Mouse (Mus musculus): ENCODE measurements around the gene Ubac2. TPM values are rescaled to one million over a fixed set of nuclear protein-coding genes. Genes with fewer than 3 reads are reported as not detected.

Gene Ubac2
- total and polyA plus RNA-seq, 3 experiments: 25.0 to 50.8 (median 37.2) TPM

GRCm38 (mm10) chr14:122011768-122012167, 133.3 kb downstream of the Ubac2 start:
- ATAC-seq (ENCODE audit: extremely low read depth, insufficient number of reproducible peaks, low FRiP score, poor library complexity, severe bottlenecking) (no peak), DNase-seq (ENCODE audit: low spot score) (no peak)
- Histone ChIP-seq H3K27me3 (ENCODE audit: insufficient read depth, low read length) (no peaks in the 10 kb centered on the region), H3K9me3 (replicated peaks) (no peaks in the 10 kb centered on the region), H3K4me1 (ENCODE audit: insufficient read depth, low read depth, low read length) (peaks cover 31% of the 10 kb centered on the region), H3K4me3 (ENCODE audit: low read depth, low read length) (no peak overlapping the region), H3K36me3 (replicated peaks) (peaks cover 76% of the 10 kb centered on the region)
- TF ChIP-seq TAL1 (conservative IDR thresholded peaks at IDR 0.05; ENCODE audit: low read depth, low read length) (no peak), CTCF (IDR thresholded peaks at IDR 0.05; ENCODE audit: low read depth, low read length) (no peak)

GRCm38 (mm10) chr14:122012193-122012592, 133.8 kb downstream of the Ubac2 start:
- TF ChIP-seq POLR2AphosphoS5 (IDR thresholded peaks at IDR 0.05; ENCODE audit: insufficient replicate concordance, low read depth, low read length) (no peak), CTCF (IDR thresholded peaks at IDR 0.05; ENCODE audit: low read depth, low read length) (no peak), GATA2 (IDR thresholded peaks at IDR 0.05; ENCODE audit: borderline replicate concordance, low read depth, low read length) (no peak), GATA1 (IDR thresholded peaks at IDR 0.05; ENCODE audit: borderline replicate concordance, low read length) (no peak), TAL1 (conservative IDR thresholded peaks at IDR 0.05; ENCODE audit: low read depth, low read length) (no peak)
- Histone ChIP-seq H3K27me3 (ENCODE audit: insufficient read depth, low read length) (no peaks in the 10 kb centered on the region), H3K4me1 (ENCODE audit: insufficient read depth, low read depth, low read length) (peaks cover 31% of the 10 kb centered on the region), H3K36me3 (replicated peaks) (peaks cover 79% of the 10 kb centered on the region), H3K4me3 (ENCODE audit: low read depth, low read length) (no peak overlapping the region), H3K9me3 (replicated peaks) (no peaks in the 10 kb centered on the region)
- DNase-seq (ENCODE audit: low spot score) (no peak), ATAC-seq (ENCODE audit: extremely low read depth, insufficient number of reproducible peaks, low FRiP score, poor library complexity, severe bottlenecking) (peak; percentile 36)

- peaks cover 77% of the 10 kb centered on the region for H3K36me3 ChIP-seq (replicated peaks)
- no peaks in the 10 kb centered on the region for H3K27me3 ChIP-seq (ENCODE audit: insufficient read depth, low read length)
- H3K4me1 ChIP-seq (ENCODE audit: insufficient read depth, low read depth, low read length): peaks cover 31% of the 10 kb centered on the region
- no peaks in the 10 kb centered on the region for H3K9me3 ChIP-seq (replicated peaks)
- ATAC-seq (ENCODE audit: extremely low read depth, insufficient number of reproducible peaks, low FRiP score, poor library complexity, severe bottlenecking): no peak
- no peak overlapping the region for H3K4me3 ChIP-seq (ENCODE audit: low read depth, low read length)
- DNase-seq (ENCODE audit: low spot score): no peak
- no peak for TF ChIP-seq GATA1 (IDR thresholded peaks at IDR 0.05; ENCODE audit: borderline replicate concordance, low read length)
- no peak for TF ChIP-seq GATA2 (IDR thresholded peaks at IDR 0.05; ENCODE audit: borderline replicate concordance, low read depth, low read length)
- no peak for TF ChIP-seq TAL1 (conservative IDR thresholded peaks at IDR 0.05; ENCODE audit: low read depth, low read length)
- no peak for TF ChIP-seq POLR2AphosphoS5 (IDR thresholded peaks at IDR 0.05; ENCODE audit: insufficient replicate concordance, low read depth, low read length)
- TF ChIP-seq CTCF (IDR thresholded peaks at IDR 0.05; ENCODE audit: low read depth, low read length): no peak
Observed at GRCm38 (mm10) chr14:122012814-122013213, 134.4 kb downstream of the Ubac2 start.

GRCm38 (mm10) chr14:122013417-122013951, 135.1 kb downstream of the Ubac2 start:
- no peak for DNase-seq (ENCODE audit: low spot score)
- TF ChIP-seq GATA2 (IDR thresholded peaks at IDR 0.05; ENCODE audit: borderline replicate concordance, low read depth, low read length): no peak
- no peak for TF ChIP-seq CTCF (IDR thresholded peaks at IDR 0.05; ENCODE audit: low read depth, low read length)
- no peak for TF ChIP-seq TAL1 (conservative IDR thresholded peaks at IDR 0.05; ENCODE audit: low read depth, low read length)

GRCm38 (mm10) chr14:122017958-122018357, 139.5 kb downstream of the Ubac2 start:
- H3K36me3 ChIP-seq (replicated peaks): peaks cover 79% of the 10 kb centered on the region
- no peaks in the 10 kb centered on the region for H3K27me3 ChIP-seq (ENCODE audit: insufficient read depth, low read length)
- no peak for TF ChIP-seq GATA2 (IDR thresholded peaks at IDR 0.05; ENCODE audit: borderline replicate concordance, low read depth, low read length)
- no peak for TF ChIP-seq POLR2AphosphoS5 (IDR thresholded peaks at IDR 0.05; ENCODE audit: insufficient replicate concordance, low read depth, low read length)
- TF ChIP-seq TAL1 (conservative IDR thresholded peaks at IDR 0.05; ENCODE audit: low read depth, low read length): no peak
- TF ChIP-seq CTCF (IDR thresholded peaks at IDR 0.05; ENCODE audit: low read depth, low read length): no peak
- TF ChIP-seq GATA1 (IDR thresholded peaks at IDR 0.05; ENCODE audit: borderline replicate concordance, low read length): no peak
- DNase-seq (ENCODE audit: low spot score) (no peak), ATAC-seq (ENCODE audit: extremely low read depth, insufficient number of reproducible peaks, low FRiP score, poor library complexity, severe bottlenecking) (no peak)
- no peak overlapping the region for H3K4me3 ChIP-seq (ENCODE audit: low read depth, low read length)
- no peaks in the 10 kb centered on the region for H3K9me3 ChIP-seq (replicated peaks)
- peaks cover 49% of the 10 kb centered on the region for H3K4me1 ChIP-seq (ENCODE audit: insufficient read depth, low read depth, low read length)

More at GRCm38 (mm10) chr14:122013417-122013951, 135.1 kb downstream of the Ubac2 start:
- Histone ChIP-seq H3K4me1 (ENCODE audit: insufficient read depth, low read depth, low read length) (peaks cover 33% of the 10 kb centered on the region), H3K9me3 (replicated peaks) (no peaks in the 10 kb centered on the region), H3K27me3 (ENCODE audit: insufficient read depth, low read length) (no peaks in the 10 kb centered on the region), H3K36me3 (replicated peaks) (peaks cover 79% of the 10 kb centered on the region), H3K4me3 (ENCODE audit: low read depth, low read length) (peak overlapping the region; percentile 17; the same call in 1 of the 2 replicates)
- no peak for ATAC-seq (ENCODE audit: extremely low read depth, insufficient number of reproducible peaks, low FRiP score, poor library complexity, severe bottlenecking)

- DNase-seq (ENCODE audit: low spot score) (no peak), ATAC-seq (ENCODE audit: extremely low read depth, insufficient number of reproducible peaks, low FRiP score, poor library complexity, severe bottlenecking) (no peak)
- Histone ChIP-seq H3K4me3 (ENCODE audit: low read depth, low read length) (no peak overlapping the region), H3K4me1 (ENCODE audit: insufficient read depth, low read depth, low read length) (peaks cover 56% of the 10 kb centered on the region), H3K36me3 (replicated peaks) (peaks cover 65% of the 10 kb centered on the region), H3K9me3 (replicated peaks) (no peaks in the 10 kb centered on the region), H3K27me3 (ENCODE audit: insufficient read depth, low read length) (no peaks in the 10 kb centered on the region)
- TF ChIP-seq CTCF (IDR thresholded peaks at IDR 0.05; ENCODE audit: low read depth, low read length) (no peak), POLR2AphosphoS5 (IDR thresholded peaks at IDR 0.05; ENCODE audit: insufficient replicate concordance, low read depth, low read length) (no peak), GATA1 (IDR thresholded peaks at IDR 0.05; ENCODE audit: borderline replicate concordance, low read length) (no peak), GATA2 (IDR thresholded peaks at IDR 0.05; ENCODE audit: borderline replicate concordance, low read depth, low read length) (no peak), TAL1 (conservative IDR thresholded peaks at IDR 0.05; ENCODE audit: low read depth, low read length) (no peak)
Observed at GRCm38 (mm10) chr14:122019389-122019788, 141.0 kb downstream of the Ubac2 start.
